Mouse (Mus musculus) bone marrow, adult 2 months (tissue): Measurements from ENCODE around the gene Pfkfb4. TPM values are rescaled to one million over a fixed set of nuclear protein-coding genes. Genes with fewer than 3 reads are reported as not detected.

ENCODE experiments used
- H3K27ac ChIP-seq: fragments of 200-500 bp; 2 replicates; pipeline ENCODE4 v1.5.1; 2012; ENCODE audit warnings: low read depth, mild to moderate bottlenecking, control low read depth, inconsistent platforms, low read length; ENCODE audit not compliant: control insufficient read depth, poor library complexity, insufficient read depth
- H3K4me1 ChIP-seq: fragments of 200-500 bp; 2 replicates; pipeline ENCODE4 v1.6.1; 2011; ENCODE audit warnings: low read length; ENCODE audit not compliant: control insufficient read depth, insufficient read depth
- H3K4me3 ChIP-seq: fragments of 200-500 bp; replicated peaks from 2 replicates; pipeline ENCODE3; 2011; ENCODE audit warnings: mild to moderate bottlenecking, low read depth, low read length, control low read depth; ENCODE audit not compliant: control insufficient read depth
- CTCF ChIP-seq: fragments of 200-500 bp; IDR thresholded peaks from 2 replicates; pipeline ENCODE4 v1.5.1; 2011; ENCODE audit warnings: low read length, control low read depth; ENCODE audit not compliant: control insufficient read depth, insufficient read depth
- POLR2A ChIP-seq: fragments of 200-500 bp; IDR thresholded peaks from 2 replicates; pipeline ENCODE4 v1.6.1; 2011; ENCODE audit warnings: low read depth, mild to moderate bottlenecking, control low read depth, low read length, borderline replicate concordance; ENCODE audit not compliant: control insufficient read depth
- WGBS: fragments of 180-500 bp; shearing (Covaris S2); methylation state at CpG from one replicate; pipeline ENCODE4 v1.1.7; 2018; 5-methylcytosine and 5-hydroxymethylcytosine counted together
- polyA plus RNA-seq: library from polyadenylated mRNA; stranded (reverse); fragments of >200 nt; gene quantifications from 2 replicates; pipeline ENCODE4 v1.2.4, GENCODE M21; 2011; ENCODE audit warnings: low replicate concordance; ENCODE audit not compliant: missing spikeins, insufficient read depth, insufficient read length

Pfkfb4 gene
- polyA plus RNA-seq, 1 experiment: 35.2 TPM

GRCm38 (mm10) chr9:109016973-109017604 is 25.5 kb downstream of the Pfkfb4 start:
- WGBS: 20% methylated on average over 11 of the region's 11 CpGs
- Histone ChIP-seq H3K4me1 (peaks cover 6% of the 10 kb centered on the region; the same call in 1 of the 2 replicates), H3K4me3 (peak overlapping the region; percentile 49), H3K27ac (peak overlapping the region; percentile 54)
- TF ChIP-seq POLR2A (no peak), CTCF (no peak)

GRCm38 (mm10) chr9:109021428-109021827 is 29.9 kb downstream of the Pfkfb4 start:
- Histone ChIP-seq H3K4me3 (no peak overlapping the region), H3K27ac (peak overlapping the region; percentile 89), H3K4me1 (peaks cover 13% of the 10 kb centered on the region; the same call in 1 of the 2 replicates)
- WGBS: 21% methylated on average over 4 of the region's 4 CpGs
- TF ChIP-seq POLR2A (no peak), CTCF (no peak)

DNA sequence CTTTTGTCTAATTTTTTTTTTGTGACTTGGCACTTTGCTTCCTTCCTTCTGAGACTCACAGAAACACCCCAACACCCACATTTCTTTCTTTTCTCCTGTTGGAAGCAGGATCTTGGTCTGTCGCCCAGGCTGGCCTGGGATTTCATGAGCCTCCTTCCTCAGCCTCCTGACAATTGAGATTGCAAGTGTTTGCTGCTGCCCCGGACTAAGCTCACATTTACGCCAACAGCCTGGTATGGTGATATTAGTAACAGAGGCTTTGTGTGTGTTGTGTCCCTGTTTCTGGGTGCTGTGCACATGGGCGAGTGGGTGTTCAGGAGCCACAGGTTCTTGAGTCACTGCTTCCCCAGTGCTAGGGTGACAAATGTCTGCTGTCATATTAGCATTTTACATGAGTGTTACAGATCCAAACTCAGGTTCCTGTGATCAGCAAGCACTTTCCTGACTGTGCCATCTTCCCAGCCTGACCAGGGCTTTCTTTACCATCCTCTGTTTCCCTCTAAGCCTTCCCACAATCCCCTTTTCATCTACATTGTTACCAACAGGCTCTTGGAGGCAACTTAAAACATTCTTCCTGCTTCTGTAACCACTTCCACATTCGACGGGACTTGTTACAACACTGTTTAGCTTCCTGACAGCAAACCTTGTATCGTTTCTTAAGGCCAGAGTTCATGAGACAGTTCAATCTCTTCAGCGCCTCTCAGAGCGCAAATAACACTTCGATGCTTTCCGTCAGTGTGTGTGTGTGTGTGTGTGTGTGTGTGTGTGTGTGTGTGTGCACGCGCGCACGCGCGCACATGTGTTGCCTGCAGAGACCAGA is 31.5 kb downstream of the Pfkfb4 start:
- peak overlapping the region; percentile 24 for H3K4me3 ChIP-seq
- peak overlapping the region; percentile 86 for H3K27ac ChIP-seq
- H3K4me1 ChIP-seq: peaks cover 9% of the 10 kb centered on the region; the same call in 1 of the 2 replicates
- whole genome bisulfite sequencing: 33% methylated on average over 17 of the region's 17 CpGs
- TF ChIP-seq POLR2A (no peak), CTCF (no peak)

GRCm38 (mm10) chr9:109027521-109027920 is 35.9 kb downstream of the Pfkfb4 start:
- Histone ChIP-seq H3K27ac (no peak overlapping the region; the same call in 1 of the 2 replicates), H3K4me3 (no peak overlapping the region), H3K4me1 (peaks cover 5% of the 10 kb centered on the region; the same call in 1 of the 2 replicates)
- TF ChIP-seq CTCF (no peak), POLR2A (no peak)
- WGBS: 73% methylated on average over 8 of the region's 8 CpGs

DNA sequence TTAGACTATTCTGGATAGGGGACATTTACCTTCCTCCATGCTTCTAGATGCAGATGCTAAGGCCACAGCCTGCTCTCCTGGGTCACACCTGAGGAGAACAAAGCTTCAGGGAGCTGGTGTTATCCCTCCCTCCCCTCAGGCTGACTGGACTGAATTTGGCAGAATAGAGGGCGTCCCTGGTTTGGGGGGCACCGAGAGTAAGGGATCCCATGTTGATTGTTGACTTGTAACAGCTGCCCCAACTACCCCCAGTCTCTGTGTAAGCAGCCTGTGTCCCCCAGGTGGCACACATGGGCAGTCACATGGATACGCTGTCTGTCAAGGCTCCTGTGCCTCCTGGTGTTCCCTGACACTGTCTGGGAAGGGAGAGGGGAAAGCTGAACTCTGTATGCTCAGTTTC is 36.8 kb downstream of the Pfkfb4 start:
- 84% methylated on average over 3 of the region's 3 CpGs for WGBS
- H3K4me3 ChIP-seq: no peak overlapping the region
- TF ChIP-seq POLR2A (no peak), CTCF (no peak)
- no peak overlapping the region for H3K27ac ChIP-seq
- peaks cover 3% of the 10 kb centered on the region; the same call in 1 of the 2 replicates for H3K4me1 ChIP-seq

DNA sequence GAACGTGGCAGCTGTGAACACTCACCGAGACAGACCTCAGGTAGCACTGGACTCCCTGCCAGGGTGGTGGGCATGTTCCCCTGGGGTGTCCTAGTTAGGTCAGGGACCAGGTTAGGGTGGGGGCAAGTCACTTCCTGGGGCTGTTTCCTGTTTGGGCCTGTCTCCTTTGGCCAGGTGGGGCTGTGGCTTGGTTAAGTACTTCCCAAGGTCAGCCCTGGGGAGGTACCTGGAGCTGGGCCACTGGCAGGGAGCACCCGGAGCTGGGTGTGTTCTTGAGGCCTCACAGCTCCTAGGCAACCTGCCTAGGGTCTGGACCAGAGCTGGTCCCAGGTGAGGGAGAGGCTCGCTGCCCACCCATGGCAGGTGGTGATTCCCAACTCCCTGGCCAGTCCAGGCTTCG is 37.3 kb downstream of the Pfkfb4 start:
- WGBS: 55% methylated on average over 5 of the region's 5 CpGs
- Histone ChIP-seq H3K27ac (no peak overlapping the region), H3K4me3 (no peak overlapping the region), H3K4me1 (no peaks in the 10 kb centered on the region; the same call in 1 of the 2 replicates)
- no peak for TF ChIP-seq POLR2A

DNA sequence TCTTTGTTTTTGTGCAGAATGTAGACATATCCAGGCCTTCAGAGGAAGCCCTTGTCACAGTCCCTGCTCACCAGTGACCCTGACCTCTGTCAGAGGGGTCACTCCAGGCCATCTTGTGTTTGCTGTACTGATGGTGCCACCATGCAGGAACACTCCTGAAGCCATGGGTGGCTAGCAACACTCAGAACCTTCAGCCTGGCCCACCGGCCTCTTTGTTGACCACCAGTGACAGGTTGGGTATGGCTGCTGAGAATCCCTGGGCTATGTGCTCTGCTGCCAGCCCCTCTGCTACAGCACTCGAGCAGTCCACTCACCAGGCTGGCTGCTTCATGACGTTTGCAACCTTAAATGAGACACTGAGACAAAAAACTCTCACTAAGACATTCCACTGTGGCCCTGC is 38.7 kb downstream of the Pfkfb4 start:
- Histone ChIP-seq H3K4me3 (no peak overlapping the region), H3K4me1 (no peaks in the 10 kb centered on the region; the same call in 1 of the 2 replicates), H3K27ac (no peak overlapping the region)
- WGBS: 81% methylated on average over 3 of the region's 3 CpGs
- TF ChIP-seq POLR2A: no peak
- TF ChIP-seq CTCF: no peak

DNA sequence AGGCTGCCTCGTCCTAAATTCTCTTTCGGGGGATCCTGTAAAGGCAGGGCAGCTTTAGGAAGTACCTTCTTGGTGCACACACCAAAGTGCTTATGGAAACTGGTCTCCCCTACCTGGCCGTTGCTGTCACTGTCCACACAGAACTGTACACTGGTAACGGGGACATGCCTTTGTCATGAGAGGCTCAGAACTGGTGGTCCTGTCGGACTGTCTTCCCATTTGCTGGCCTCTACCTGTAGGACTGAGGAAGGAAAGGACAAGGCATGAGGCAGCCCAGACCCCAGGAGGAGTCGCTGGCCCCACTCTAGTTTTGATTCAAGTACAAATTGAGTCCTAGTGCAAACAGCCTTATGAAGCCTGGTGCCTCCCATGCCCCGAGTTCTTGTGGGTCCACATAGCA is 39.4 kb downstream of the Pfkfb4 start:
- Histone ChIP-seq H3K27ac (no peak overlapping the region), H3K4me1 (no peaks in the 10 kb centered on the region; the same call in 1 of the 2 replicates), H3K4me3 (no peak overlapping the region)
- 84% methylated on average over 7 of the region's 7 CpGs for WGBS
- TF ChIP-seq POLR2A (no peak), CTCF (no peak)
